Mouse (Mus musculus): ENCODE results near the gene Pacsin2.
"Not testable (repeated sequence)": the region's sequence is repeated elsewhere in the genome, so short reads cannot be mapped to it uniquely, and the experiment has no call there.

GRCm38 (mm10) chr15:83501483-83501882 is 37.1 kb upstream of the Pacsin2 start:
- TF ChIP-seq CTCF (IDR thresholded peaks at IDR 0.05; ENCODE audit: low read depth, low read length); POLR2AphosphoS5 (IDR thresholded peaks at IDR 0.05; ENCODE audit: insufficient replicate concordance, low read depth, low read length); TAL1 (conservative IDR thresholded peaks at IDR 0.05; ENCODE audit: low read depth, low read length); GATA1 (IDR thresholded peaks at IDR 0.05; ENCODE audit: borderline replicate concordance, low read length); GATA2 (IDR thresholded peaks at IDR 0.05; ENCODE audit: borderline replicate concordance, low read depth, low read length): not testable (repeated sequence)

Data from G1E (cell line).